Mouse (Mus musculus): Measurements from ENCODE around the gene Tmem30c. TPM values are rescaled to one million over a fixed set of nuclear protein-coding genes. Genes with fewer than 3 reads are reported as not detected.

The Tmem30c gene
- polyA plus RNA-seq, 1 experiment from 2014 or later = not detected

DNA sequence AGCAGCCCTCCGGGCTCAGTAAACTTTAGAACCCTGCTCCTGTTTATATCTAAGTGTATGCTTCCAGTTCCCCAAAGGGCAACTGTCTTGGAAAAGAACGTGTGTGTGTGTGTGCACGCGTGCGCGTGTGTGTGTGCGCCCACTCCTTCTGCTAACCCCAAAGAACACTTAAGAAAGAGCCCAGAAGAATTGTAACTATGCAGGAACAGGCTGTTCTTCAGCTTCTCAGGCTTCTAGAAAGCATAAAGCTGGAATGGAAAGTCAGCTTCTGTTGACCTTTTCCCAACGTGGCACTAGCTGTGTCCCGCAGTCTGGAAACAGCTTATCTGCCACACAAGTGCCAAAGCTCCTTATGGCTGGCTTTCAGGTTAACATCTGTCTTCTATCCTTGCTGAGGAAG is 22.4 kb upstream of the Tmem30c start:
- Histone ChIP-seq H3K9me3 (replicated peaks; ENCODE audit: low read length) (no peaks in the 10 kb centered on the region), H3K27me3 (ENCODE audit: insufficient read depth, low read length) (no peaks in the 10 kb centered on the region), H3K4me3 (replicated peaks; ENCODE audit: low read depth, low read length) (no peak overlapping the region), H3K4me2 (ENCODE audit: low read length) (no peak overlapping the region), H3K36me3 (ENCODE audit: insufficient read depth, low read length) (no peaks in the 10 kb centered on the region), H3K9ac (ENCODE audit: low read depth, low read length) (no peak overlapping the region), H3K4me1 (replicated peaks; ENCODE audit: insufficient read depth, low read length) (no peaks in the 10 kb centered on the region), H3K27ac (no peak overlapping the region)
- ATAC-seq (replicated peaks; ENCODE audit: low FRiP score, low read depth) = no peak
- TF ChIP-seq CTCF (IDR thresholded peaks at IDR 0.05; ENCODE audit: low read depth) = no peak
- DNase-seq (ENCODE audit: low spot score) = no peak
- WGBS = 82% methylated on average over 9 of the region's 9 CpGs

- Histone ChIP-seq H3K27me3 (ENCODE audit: insufficient read depth, low read length) (no peaks in the 10 kb centered on the region), H3K36me3 (ENCODE audit: insufficient read depth, low read length) (no peaks in the 10 kb centered on the region), H3K4me3 (replicated peaks; ENCODE audit: low read depth, low read length) (no peak overlapping the region), H3K9ac (ENCODE audit: low read depth, low read length) (no peak overlapping the region), H3K27ac (no peak overlapping the region), H3K4me1 (replicated peaks; ENCODE audit: insufficient read depth, low read length) (no peaks in the 10 kb centered on the region), H3K4me2 (ENCODE audit: low read length) (no peak overlapping the region), H3K9me3 (replicated peaks; ENCODE audit: low read length) (no peaks in the 10 kb centered on the region)
- DNase-seq (ENCODE audit: low spot score) (no peak), ATAC-seq (replicated peaks; ENCODE audit: low FRiP score, low read depth) (no peak)
- 89% methylated on average over 3 of the region's 3 CpGs for WGBS
- TF ChIP-seq CTCF (IDR thresholded peaks at IDR 0.05; ENCODE audit: low read depth) = no peak
Measured at GRCm38 (mm10) chr16:57314236-57314635, 21.6 kb upstream of the Tmem30c start.

GRCm38 (mm10) chr16:57313487-57313886 is 20.8 kb upstream of the Tmem30c start:
- Histone ChIP-seq H3K27me3 (ENCODE audit: insufficient read depth, low read length) (no peaks in the 10 kb centered on the region), H3K4me3 (replicated peaks; ENCODE audit: low read depth, low read length) (no peak overlapping the region), H3K4me1 (replicated peaks; ENCODE audit: insufficient read depth, low read length) (no peaks in the 10 kb centered on the region), H3K9me3 (replicated peaks; ENCODE audit: low read length) (no peaks in the 10 kb centered on the region), H3K9ac (ENCODE audit: low read depth, low read length) (no peak overlapping the region), H3K36me3 (ENCODE audit: insufficient read depth, low read length) (no peaks in the 10 kb centered on the region), H3K27ac (no peak overlapping the region), H3K4me2 (ENCODE audit: low read length) (no peak overlapping the region)
- 70% methylated on average over 3 of the region's 3 CpGs for WGBS
- no peak for ATAC-seq (replicated peaks; ENCODE audit: low FRiP score, low read depth)
- DNase-seq (ENCODE audit: low spot score) = peak; percentile 51
- no peak for TF ChIP-seq CTCF (IDR thresholded peaks at IDR 0.05; ENCODE audit: low read depth)

DNA sequence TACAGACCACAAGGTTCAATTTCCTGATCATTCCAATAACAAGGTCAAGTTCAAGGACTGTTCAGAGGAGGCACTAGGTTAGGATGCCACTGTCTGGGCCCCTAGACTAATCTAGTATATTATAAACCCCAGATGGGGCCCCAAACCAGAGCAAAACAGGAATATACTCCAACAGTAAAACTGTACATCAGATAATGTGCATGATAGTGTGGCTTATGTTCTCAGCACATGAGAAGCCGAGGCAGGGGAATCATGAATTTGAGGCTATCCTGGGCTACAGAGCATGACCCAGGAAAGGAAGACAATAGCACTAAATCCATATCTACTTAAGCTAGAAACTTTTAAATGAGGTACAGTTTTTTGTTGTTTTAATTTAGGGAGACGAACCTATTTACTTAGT is 19.5 kb upstream of the Tmem30c start:
- Histone ChIP-seq H3K27ac (no peak overlapping the region), H3K9me3 (replicated peaks; ENCODE audit: low read length) (no peaks in the 10 kb centered on the region), H3K4me3 (replicated peaks; ENCODE audit: low read depth, low read length) (no peak overlapping the region), H3K9ac (ENCODE audit: low read depth, low read length) (no peak overlapping the region), H3K27me3 (ENCODE audit: insufficient read depth, low read length) (no peaks in the 10 kb centered on the region), H3K4me2 (ENCODE audit: low read length) (no peak overlapping the region), H3K4me1 (replicated peaks; ENCODE audit: insufficient read depth, low read length) (no peaks in the 10 kb centered on the region), H3K36me3 (ENCODE audit: insufficient read depth, low read length) (no peaks in the 10 kb centered on the region)
- ATAC-seq (replicated peaks; ENCODE audit: low FRiP score, low read depth) = no peak
- no peak for TF ChIP-seq CTCF (IDR thresholded peaks at IDR 0.05; ENCODE audit: low read depth)
- WGBS = 85% methylated on average over 2 of the region's 2 CpGs
- no peak for DNase-seq (ENCODE audit: low spot score)

GRCm38 (mm10) chr16:57305463-57305862 is 12.8 kb upstream of the Tmem30c start:
- ATAC-seq (replicated peaks; ENCODE audit: low FRiP score, low read depth) (no peak), DNase-seq (ENCODE audit: low spot score) (no peak)
- Histone ChIP-seq H3K27ac (no peak overlapping the region), H3K36me3 (ENCODE audit: insufficient read depth, low read length) (no peaks in the 10 kb centered on the region), H3K9ac (ENCODE audit: low read depth, low read length) (no peak overlapping the region), H3K4me2 (ENCODE audit: low read length) (no peak overlapping the region), H3K4me1 (replicated peaks; ENCODE audit: insufficient read depth, low read length) (no peaks in the 10 kb centered on the region), H3K9me3 (replicated peaks; ENCODE audit: low read length) (no peaks in the 10 kb centered on the region), H3K27me3 (ENCODE audit: insufficient read depth, low read length) (no peaks in the 10 kb centered on the region), H3K4me3 (replicated peaks; ENCODE audit: low read depth, low read length) (no peak overlapping the region)
- WGBS = 86% methylated on average over 6 of the region's 6 CpGs
- TF ChIP-seq CTCF (IDR thresholded peaks at IDR 0.05; ENCODE audit: low read depth) = no peak

- DNase-seq (ENCODE audit: low spot score) = no peak
- no peak overlapping the region for H3K4me2 ChIP-seq (ENCODE audit: low read length)
- WGBS = 77% methylated on average over 19 of the region's 19 CpGs
- no peaks in the 10 kb centered on the region for H3K36me3 ChIP-seq (ENCODE audit: insufficient read depth, low read length)
- H3K4me3 ChIP-seq (replicated peaks; ENCODE audit: low read depth, low read length) = no peak overlapping the region
- no peak for TF ChIP-seq CTCF (IDR thresholded peaks at IDR 0.05; ENCODE audit: low read depth)
- no peaks in the 10 kb centered on the region for H3K4me1 ChIP-seq (replicated peaks; ENCODE audit: insufficient read depth, low read length)
- no peak overlapping the region for H3K9ac ChIP-seq (ENCODE audit: low read depth, low read length)
- no peak overlapping the region for H3K27ac ChIP-seq
- no peaks in the 10 kb centered on the region for H3K27me3 ChIP-seq (ENCODE audit: insufficient read depth, low read length)
- no peak for ATAC-seq (replicated peaks; ENCODE audit: low FRiP score, low read depth)
- H3K9me3 ChIP-seq (replicated peaks; ENCODE audit: low read length) = no peaks in the 10 kb centered on the region
Measured at GRCm38 (mm10) chr16:57303716-57304115, 11.1 kb upstream of the Tmem30c start.

All from kidney, postnatal 0 days (tissue).